Mouse (Mus musculus) limb, embryonic 15.5 days (tissue): ENCODE data around the gene Inpp5d. TPM values are rescaled to one million over a fixed set of nuclear protein-coding genes. Genes with fewer than 3 reads are reported as not detected.
A peak's percentile ranks its signal among the peaks of the same experiment; 100 is the strongest.

ENCODE experiments used
- ATAC-seq: fragments of 200-750 bp; cut with Nextera tagmentation; 2 replicates; pipeline ENCODE4 v1.8.0; 2017; ENCODE audit warnings: low read depth, moderate TSS enrichment; ENCODE audit not compliant: insufficient number of reproducible peaks, low FRiP score, low TSS enrichment
- H3K27ac ChIP-seq: fragments of 300-500 bp; sonication (generic); 2 replicates; pipeline ENCODE4 v1.5.1; 2015; ENCODE audit warnings: moderate library complexity, mild to moderate bottlenecking, inconsistent platforms
- H3K27me3 ChIP-seq: fragments of 300-500 bp; sonication (generic); 2 replicates; pipeline ENCODE4 v1.6.1; 2015; ENCODE audit warnings: inconsistent platforms
- H3K36me3 ChIP-seq: fragments of 300-500 bp; sonication (generic); 2 replicates; pipeline ENCODE4 v1.6.1; 2015; ENCODE audit warnings: inconsistent platforms
- H3K4me1 ChIP-seq: fragments of 300-500 bp; sonication (generic); 2 replicates; pipeline ENCODE4 v1.6.1; 2015; ENCODE audit warnings: inconsistent platforms
- H3K4me2 ChIP-seq: fragments of 300-500 bp; sonication (generic); 2 replicates; pipeline ENCODE4 v1.6.1; 2015; ENCODE audit warnings: mild to moderate bottlenecking, inconsistent platforms
- H3K4me3 ChIP-seq: fragments of 300-500 bp; sonication (generic); 2 replicates; pipeline ENCODE4 v1.5.1; 2015; ENCODE audit warnings: mild to moderate bottlenecking, inconsistent platforms
- H3K9ac ChIP-seq: fragments of 300-500 bp; sonication (generic); 2 replicates; pipeline ENCODE4 v1.6.1; 2015; ENCODE audit warnings: inconsistent platforms
- H3K9me3 ChIP-seq: fragments of 300-500 bp; sonication (generic); 2 replicates; pipeline ENCODE4 v1.6.1; 2016; ENCODE audit warnings: inconsistent platforms
- WGBS: fragments of 180-500 bp; shearing (Covaris S2); methylation state at CpG from one replicate; pipeline ENCODE4 v1.1.7; 2015; 5-methylcytosine and 5-hydroxymethylcytosine counted together
- polyA plus RNA-seq: library from polyadenylated mRNA; unstranded; fragments of >200 nt; fragmentation: Nextera tagmentation; extraction: Ambion mirVana; gene quantifications from 2 replicates; pipeline ENCODE4 v1.2.1, GENCODE M21; 2015

Gene Inpp5d
- polyA plus RNA-seq, 1 experiment from 2014 or later: 8.8 TPM

GRCm38 (mm10) chr1:87687009-87687408 is 66.9 kb downstream of the Inpp5d start:
- Histone ChIP-seq H3K4me3 (no peak overlapping the region), H3K4me1 (0 out of 2 replicates have a peak, but pooled peaks cover 3% of the 10 kb centered on the region)
- no peak for ATAC-seq

GRCm38 (mm10) chr1:87689661-87690341 is 69.7 kb downstream of the Inpp5d start:
- H3K27ac ChIP-seq: no peak overlapping the region
- no peaks in the 10 kb centered on the region for H3K9me3 ChIP-seq
- no peak overlapping the region for H3K4me2 ChIP-seq
- H3K4me3 ChIP-seq: no peak overlapping the region
- no peaks in the 10 kb centered on the region for H3K36me3 ChIP-seq
- 89% methylated on average over 1 of the region's 1 CpGs for WGBS
- H3K9ac ChIP-seq: no peak overlapping the region
- H3K27me3 ChIP-seq: no peaks in the 10 kb centered on the region
- H3K4me1 ChIP-seq: 0 out of 2 replicates have a peak, but pooled peaks cover 3% of the 10 kb centered on the region
- ATAC-seq: no peak

More at GRCm38 (mm10) chr1:87687009-87687408, 66.9 kb downstream of the Inpp5d start:
- H3K9me3 ChIP-seq: no peaks in the 10 kb centered on the region
- H3K27me3 ChIP-seq: no peaks in the 10 kb centered on the region
- no peak overlapping the region for H3K4me2 ChIP-seq
- H3K27ac ChIP-seq: no peak overlapping the region
- no peak overlapping the region for H3K9ac ChIP-seq
- WGBS: 25% methylated on average over 1 of the region's 1 CpGs
- H3K36me3 ChIP-seq: no peaks in the 10 kb centered on the region

DNA sequence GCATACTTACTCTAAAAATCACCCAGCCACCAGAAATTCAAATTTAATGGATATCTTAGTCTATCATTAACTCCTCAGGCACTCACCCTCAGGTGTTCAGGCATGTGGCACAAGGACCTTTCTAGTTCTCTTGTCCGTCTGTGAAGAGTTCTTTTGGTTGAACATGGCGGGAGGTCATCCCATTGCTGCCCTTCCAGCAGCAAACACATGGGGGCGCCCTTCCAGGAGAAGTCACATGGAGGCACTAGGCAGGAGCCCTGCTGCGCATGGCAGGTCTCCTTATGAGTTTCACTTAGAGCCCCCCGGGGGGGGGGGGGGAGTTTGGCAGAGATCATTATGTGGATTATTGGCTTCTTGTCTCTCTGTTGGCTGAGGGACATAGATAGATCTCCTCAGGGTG is 76.2 kb downstream of the Inpp5d start:
- no peaks in the 10 kb centered on the region for H3K27me3 ChIP-seq
- no peak overlapping the region for H3K4me3 ChIP-seq
- no peak for ATAC-seq
- H3K4me2 ChIP-seq: no peak overlapping the region
- no peak overlapping the region for H3K9ac ChIP-seq
- H3K4me1 ChIP-seq: no peaks in the 10 kb centered on the region
- no peaks in the 10 kb centered on the region for H3K36me3 ChIP-seq
- H3K9me3 ChIP-seq: no peaks in the 10 kb centered on the region
- 68% methylated on average over 5 of the region's 5 CpGs for WGBS
- H3K27ac ChIP-seq: no peak overlapping the region

DNA sequence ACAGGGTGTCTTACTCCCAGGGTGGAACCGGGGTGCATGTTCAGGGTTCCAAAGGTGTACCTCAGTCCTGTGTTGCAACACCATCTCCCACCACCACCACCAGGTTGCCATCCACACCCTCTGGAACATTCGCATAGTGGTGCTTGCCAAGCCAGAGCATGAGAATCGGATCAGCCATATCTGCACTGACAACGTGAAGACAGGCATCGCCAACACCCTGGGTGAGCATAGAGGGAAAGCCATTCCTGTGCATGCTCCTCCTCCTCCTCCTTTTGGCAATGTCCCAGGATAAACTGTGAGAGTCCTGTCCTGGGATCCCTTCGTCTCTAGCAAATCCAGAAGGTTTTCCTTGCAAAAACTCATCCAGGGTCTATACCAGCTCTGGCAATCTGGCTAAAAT is 77.9 kb downstream of the Inpp5d start:
- Histone ChIP-seq H3K4me1 (no peaks in the 10 kb centered on the region), H3K4me2 (no peak overlapping the region), H3K9me3 (no peaks in the 10 kb centered on the region), H3K36me3 (no peaks in the 10 kb centered on the region), H3K9ac (no peak overlapping the region), H3K27me3 (no peaks in the 10 kb centered on the region), H3K27ac (no peak overlapping the region), H3K4me3 (no peak overlapping the region)
- WGBS: 82% methylated on average over 6 of the region's 6 CpGs
- ATAC-seq: no peak

- Histone ChIP-seq H3K27me3 (no peaks in the 10 kb centered on the region), H3K4me1 (no peaks in the 10 kb centered on the region), H3K4me2 (no peak overlapping the region), H3K9me3 (no peaks in the 10 kb centered on the region), H3K9ac (no peak overlapping the region), H3K36me3 (no peaks in the 10 kb centered on the region), H3K4me3 (no peak overlapping the region), H3K27ac (no peak overlapping the region)
- ATAC-seq: no peak
- 72% methylated on average over 5 of the region's 5 CpGs for WGBS
These were observed 79.9 kb downstream of the Inpp5d start for GRCm38 (mm10) chr1:87699890-87700448.

DNA sequence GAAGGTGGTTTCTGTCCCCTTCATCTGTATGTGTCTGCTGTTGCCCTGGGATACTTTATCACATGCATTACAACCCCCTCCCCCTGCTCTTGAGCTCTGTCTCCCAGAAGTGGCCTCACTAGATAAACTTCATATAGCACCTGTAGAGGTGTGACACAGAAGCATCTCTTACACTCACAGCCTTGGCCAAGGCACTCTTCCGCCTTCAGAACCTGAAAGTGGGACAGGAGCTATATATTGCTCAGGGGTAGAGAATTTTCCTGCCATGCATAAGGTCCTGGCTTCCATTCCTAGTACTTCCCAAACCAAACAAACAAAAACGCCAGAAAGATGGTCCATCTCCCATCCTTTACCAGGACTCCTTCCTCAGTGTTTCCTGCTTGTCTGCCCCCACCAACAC is 84.1 kb downstream of the Inpp5d start:
- no peak overlapping the region for H3K4me2 ChIP-seq
- H3K9ac ChIP-seq: no peak overlapping the region
- 81% methylated on average over 2 of the region's 2 CpGs for WGBS
- H3K4me1 ChIP-seq: no peaks in the 10 kb centered on the region
- ATAC-seq: no peak
- no peak overlapping the region for H3K27ac ChIP-seq
- no peaks in the 10 kb centered on the region for H3K36me3 ChIP-seq
- H3K27me3 ChIP-seq: no peaks in the 10 kb centered on the region
- H3K9me3 ChIP-seq: no peaks in the 10 kb centered on the region
- H3K4me3 ChIP-seq: no peak overlapping the region

DNA sequence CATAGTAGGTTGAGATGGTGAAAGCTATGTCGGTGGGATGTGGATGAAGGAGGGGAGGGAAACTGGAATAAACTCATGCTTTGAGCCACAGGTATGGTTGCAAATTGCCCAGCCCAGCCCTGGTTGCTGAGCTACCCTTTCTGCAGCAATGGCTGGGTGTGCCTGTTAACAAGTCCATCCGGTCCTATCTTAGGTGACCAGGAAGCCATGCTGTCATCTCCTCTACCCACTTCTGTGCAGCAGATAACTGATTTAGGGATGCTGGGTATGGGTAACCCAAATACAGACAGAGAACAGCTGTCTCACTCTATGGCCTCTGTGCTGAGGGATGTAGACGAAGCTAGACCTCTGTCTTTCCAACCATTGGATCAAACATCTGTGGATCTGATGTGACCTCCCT is 86.2 kb downstream of the Inpp5d start:
- Histone ChIP-seq H3K27me3 (no peaks in the 10 kb centered on the region), H3K9me3 (no peaks in the 10 kb centered on the region), H3K27ac (no peak overlapping the region), H3K9ac (no peak overlapping the region), H3K36me3 (no peaks in the 10 kb centered on the region), H3K4me1 (no peaks in the 10 kb centered on the region), H3K4me3 (no peak overlapping the region), H3K4me2 (no peak overlapping the region)
- 83% methylated on average over 3 of the region's 3 CpGs for WGBS
- no peak for ATAC-seq

- no peak for ATAC-seq
- H3K9ac ChIP-seq: no peak overlapping the region
- no peaks in the 10 kb centered on the region for H3K36me3 ChIP-seq
- H3K4me3 ChIP-seq: no peak overlapping the region
- no peak overlapping the region for H3K27ac ChIP-seq
- 67% methylated on average over 6 of the region's 6 CpGs for WGBS
- H3K4me2 ChIP-seq: no peak overlapping the region
- H3K9me3 ChIP-seq: no peaks in the 10 kb centered on the region
- H3K4me1 ChIP-seq: no peaks in the 10 kb centered on the region
- H3K27me3 ChIP-seq: no peaks in the 10 kb centered on the region
These were observed 88.9 kb downstream of the Inpp5d start for GRCm38 (mm10) chr1:87709020-87709419.

DNA sequence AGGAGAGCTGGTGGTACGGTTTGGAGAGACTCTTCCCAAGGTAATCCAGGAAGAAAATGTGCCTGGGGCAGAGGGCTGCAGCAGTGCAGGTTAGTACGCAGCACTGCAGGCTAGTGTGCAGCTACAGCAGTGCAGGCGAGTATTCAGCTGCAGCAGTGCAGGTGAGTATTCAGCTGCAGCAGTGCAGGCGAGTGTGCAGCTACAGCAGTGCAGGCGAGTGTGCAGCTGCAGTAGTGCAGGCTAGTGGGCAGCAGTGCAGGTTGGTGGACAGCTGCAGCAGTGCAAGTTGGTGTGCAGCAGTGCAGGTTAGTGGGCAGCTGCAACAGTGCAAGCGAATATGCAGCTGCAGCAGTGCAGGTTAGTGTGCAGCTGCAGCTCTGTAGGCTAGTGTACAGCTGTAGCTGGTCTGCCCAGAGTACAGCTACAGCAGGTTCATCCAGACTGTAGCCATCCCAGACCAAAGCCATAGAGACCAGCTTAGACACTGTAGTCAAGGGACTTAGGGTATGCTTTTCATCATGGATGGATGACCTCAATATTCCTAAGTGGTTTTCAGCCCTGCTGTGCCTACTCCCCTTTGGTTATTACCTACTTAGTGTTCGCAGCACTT is 89.7 kb downstream of the Inpp5d start:
- Histone ChIP-seq H3K4me1 (no peaks in the 10 kb centered on the region), H3K9ac (no peak overlapping the region), H3K36me3 (no peaks in the 10 kb centered on the region), H3K4me3 (no peak overlapping the region), H3K4me2 (no peak overlapping the region), H3K27ac (no peak overlapping the region), H3K9me3 (no peaks in the 10 kb centered on the region), H3K27me3 (no peaks in the 10 kb centered on the region)
- WGBS: 81% methylated on average over 7 of the region's 7 CpGs
- no peak for ATAC-seq

- no peak overlapping the region for H3K27ac ChIP-seq
- no peak for ATAC-seq
- H3K4me2 ChIP-seq: no peak overlapping the region
- no peaks in the 10 kb centered on the region for H3K27me3 ChIP-seq
- H3K9me3 ChIP-seq: no peaks in the 10 kb centered on the region
- H3K4me3 ChIP-seq: no peak overlapping the region
- no peaks in the 10 kb centered on the region for H3K4me1 ChIP-seq
- no peak overlapping the region for H3K9ac ChIP-seq
- no peaks in the 10 kb centered on the region for H3K36me3 ChIP-seq
- 82% methylated on average over 10 of the region's 10 CpGs for WGBS
These were observed 92.0 kb downstream of the Inpp5d start for GRCm38 (mm10) chr1:87711938-87712613.

DNA sequence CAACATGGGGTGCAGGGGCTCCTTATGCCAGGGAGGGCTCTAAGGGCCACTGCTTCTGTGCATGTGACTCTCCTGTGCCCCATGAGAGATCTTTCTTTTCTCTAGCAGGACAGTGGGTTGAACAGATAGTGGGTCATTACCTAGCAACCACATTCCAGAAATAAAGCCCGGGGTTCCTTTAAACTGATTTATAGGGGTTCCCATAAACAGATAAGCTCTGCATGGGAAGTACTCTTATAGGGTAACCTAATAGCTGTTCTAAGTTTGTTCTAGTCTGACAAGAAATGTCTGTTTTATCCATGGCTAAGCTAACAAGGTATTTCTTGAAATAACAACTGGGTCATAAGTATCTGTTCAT is 92.5 kb downstream of the Inpp5d start:
- no peaks in the 10 kb centered on the region for H3K9me3 ChIP-seq
- H3K4me2 ChIP-seq: no peak overlapping the region
- no peak for ATAC-seq
- H3K9ac ChIP-seq: no peak overlapping the region
- H3K27me3 ChIP-seq: no peaks in the 10 kb centered on the region
- 68% methylated on average over 1 of the region's 1 CpGs for WGBS
- no peak overlapping the region for H3K4me3 ChIP-seq
- no peaks in the 10 kb centered on the region for H3K36me3 ChIP-seq
- no peak overlapping the region for H3K27ac ChIP-seq
- no peaks in the 10 kb centered on the region for H3K4me1 ChIP-seq

DNA sequence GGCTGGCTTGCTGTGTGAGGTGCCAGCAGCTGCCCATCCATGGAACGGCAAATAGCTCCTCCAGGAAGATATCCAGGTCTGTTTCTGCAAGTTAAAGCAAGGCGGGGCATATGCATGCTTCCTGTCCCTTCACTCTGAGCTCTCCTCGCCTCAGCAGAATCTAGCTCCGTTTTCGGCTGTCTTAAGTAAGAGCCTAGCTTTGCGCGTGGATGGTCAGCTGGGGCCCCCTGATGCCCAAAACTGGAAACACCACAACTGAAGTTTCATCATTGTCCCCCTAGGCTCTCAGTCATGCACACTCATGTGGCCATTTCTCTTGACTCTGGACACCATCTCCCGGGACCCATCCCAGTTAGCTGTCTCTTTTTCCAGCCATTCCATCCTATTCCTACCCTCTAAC is 101.3 kb downstream of the Inpp5d start:
- Histone ChIP-seq H3K9ac (no peak overlapping the region), H3K4me1 (peaks cover 5% of the 10 kb centered on the region; the same call in 1 of the 2 replicates), H3K4me3 (no peak overlapping the region), H3K27me3 (no peaks in the 10 kb centered on the region), H3K36me3 (no peaks in the 10 kb centered on the region), H3K27ac (no peak overlapping the region), H3K4me2 (no peak overlapping the region), H3K9me3 (no peaks in the 10 kb centered on the region; the same call in 1 of the 2 replicates)
- WGBS: 26% methylated on average over 8 of the region's 8 CpGs
- peak; percentile 47; the same call in 1 of the 2 replicates for ATAC-seq
